Mouse (Mus musculus): ENCODE data around the gene Zan. TPM values are rescaled to one million over a fixed set of nuclear protein-coding genes. Genes with fewer than 3 reads are reported as not detected.
A peak's percentile ranks its signal among the peaks of the same experiment; 100 is the strongest.

Zan gene
- polyA plus RNA-seq, 1 experiment from 2014 or later, result 0.25 TPM

- Histone ChIP-seq H3K9ac (no peak overlapping the region), H3K36me3 (replicated peaks) (no peaks in the 10 kb centered on the region), H3K9me3 (replicated peaks) (no peaks in the 10 kb centered on the region), H3K27ac (replicated peaks) (peak overlapping the region; percentile 66; the same call in 1 of the 2 replicates), H3K4me1 (replicated peaks) (peaks cover 38% of the 10 kb centered on the region), H3K4me2 (peak overlapping the region; percentile 81), H3K27me3 (peaks cover 4% of the 10 kb centered on the region), H3K4me3 (replicated peaks) (no peak overlapping the region)
- ATAC-seq (ENCODE audit: insufficient read depth), result peak; percentile 11; the same call in 1 of the 2 replicates
- 16% methylated on average over 22 of the region's 22 CpGs for WGBS (ENCODE audit: insufficient replicate concordance)
Measured at GRCm38 (mm10) chr5:137339290-137339979, 137.4 kb downstream of the Zan start.

- Histone ChIP-seq H3K4me2 (peak overlapping the region; percentile 81), H3K9me3 (replicated peaks) (no peaks in the 10 kb centered on the region), H3K4me3 (replicated peaks) (peak overlapping the region; percentile 61), H3K27me3 (peaks cover 4% of the 10 kb centered on the region), H3K9ac (peak overlapping the region; percentile 57), H3K36me3 (replicated peaks) (no peaks in the 10 kb centered on the region), H3K4me1 (replicated peaks) (peaks cover 44% of the 10 kb centered on the region), H3K27ac (replicated peaks) (peak overlapping the region; percentile 66)
- WGBS (ENCODE audit: insufficient replicate concordance), result under 1% methylated on average over 11 of the region's 11 CpGs
- ATAC-seq (ENCODE audit: insufficient read depth), result peak; percentile 23; the same call in 1 of the 2 replicates
Measured at GRCm38 (mm10) chr5:137338663-137339289, 138.1 kb downstream of the Zan start.

GRCm38 (mm10) chr5:137338256-137338655 is 138.6 kb downstream of the Zan start:
- peak overlapping the region; percentile 66 for H3K27ac ChIP-seq (replicated peaks)
- 0% methylated on average over 19 of the region's 19 CpGs for WGBS (ENCODE audit: insufficient replicate concordance)
- H3K27me3 ChIP-seq, result peaks cover 4% of the 10 kb centered on the region
- peak overlapping the region; percentile 81 for H3K4me2 ChIP-seq
- H3K4me1 ChIP-seq (replicated peaks), result peaks cover 50% of the 10 kb centered on the region
- peak; percentile 56 for ATAC-seq (ENCODE audit: insufficient read depth)
- H3K9me3 ChIP-seq (replicated peaks), result no peaks in the 10 kb centered on the region
- H3K36me3 ChIP-seq (replicated peaks), result no peaks in the 10 kb centered on the region
- H3K9ac ChIP-seq, result peak overlapping the region; percentile 57
- peak overlapping the region; percentile 61 for H3K4me3 ChIP-seq (replicated peaks)

GRCm38 (mm10) chr5:137337190-137337589 is 139.7 kb downstream of the Zan start:
- Histone ChIP-seq H3K9ac (no peak overlapping the region), H3K4me2 (0 out of 2 replicates have a peak overlapping the region, but pooled peaks have one; percentile 81)
- 66% methylated on average over 8 of the region's 8 CpGs for WGBS (ENCODE audit: insufficient replicate concordance)

GRCm38 (mm10) chr5:137335066-137335465 is 141.8 kb downstream of the Zan start:
- WGBS (ENCODE audit: insufficient replicate concordance), result 73% methylated on average over 6 of the region's 6 CpGs
- Histone ChIP-seq H3K4me3 (replicated peaks) (no peak overlapping the region), H3K9me3 (replicated peaks) (no peaks in the 10 kb centered on the region), H3K36me3 (replicated peaks) (no peaks in the 10 kb centered on the region), H3K9ac (no peak overlapping the region), H3K27ac (replicated peaks) (no peak overlapping the region), H3K4me2 (no peak overlapping the region), H3K27me3 (peaks cover 4% of the 10 kb centered on the region), H3K4me1 (replicated peaks) (peaks cover 52% of the 10 kb centered on the region)
- ATAC-seq (ENCODE audit: insufficient read depth), result no peak

More at GRCm38 (mm10) chr5:137337190-137337589, 139.7 kb downstream of the Zan start:
- peaks cover 53% of the 10 kb centered on the region for H3K4me1 ChIP-seq (replicated peaks)
- H3K27me3 ChIP-seq, result peaks cover 4% of the 10 kb centered on the region
- H3K9me3 ChIP-seq (replicated peaks), result no peaks in the 10 kb centered on the region
- no peaks in the 10 kb centered on the region for H3K36me3 ChIP-seq (replicated peaks)
- H3K27ac ChIP-seq (replicated peaks), result peak overlapping the region; percentile 54; the same call in 1 of the 2 replicates
- ATAC-seq (ENCODE audit: insufficient read depth), result no peak
- H3K4me3 ChIP-seq (replicated peaks), result no peak overlapping the region

GRCm38 (mm10) chr5:137334317-137334716 is 142.5 kb downstream of the Zan start:
- Histone ChIP-seq H3K4me3 (replicated peaks) (peak overlapping the region; percentile 59; the same call in 1 of the 2 replicates), H3K4me1 (replicated peaks) (peaks cover 46% of the 10 kb centered on the region), H3K4me2 (peak overlapping the region; percentile 79), H3K9me3 (replicated peaks) (no peaks in the 10 kb centered on the region), H3K27ac (replicated peaks) (no peak overlapping the region), H3K9ac (no peak overlapping the region), H3K27me3 (peaks cover 4% of the 10 kb centered on the region; the same call in 1 of the 2 replicates), H3K36me3 (replicated peaks) (no peaks in the 10 kb centered on the region)
- ATAC-seq (ENCODE audit: insufficient read depth), result no peak
- WGBS (ENCODE audit: insufficient replicate concordance), result 34% methylated on average over 10 of the region's 10 CpGs

GRCm38 (mm10) chr5:137333512-137334174 is 143.2 kb downstream of the Zan start, which contains the start of gene Slc12a9:
TSS of gene Slc12a9 (minus strand) at chr5:137333597.
- under 1% methylated on average over 44 of the region's 44 CpGs for WGBS (ENCODE audit: insufficient replicate concordance)
- peaks cover 39% of the 10 kb centered on the region for H3K4me1 ChIP-seq (replicated peaks)

GRCm38 (mm10) chr5:137332857-137333511 is 143.9 kb downstream of the Zan start:
- H3K27me3 ChIP-seq, result no peaks in the 10 kb centered on the region
- H3K4me2 ChIP-seq, result peak overlapping the region; percentile 79
- H3K9ac ChIP-seq, result peak overlapping the region; percentile 50
- peaks cover 34% of the 10 kb centered on the region for H3K4me1 ChIP-seq (replicated peaks)
- ATAC-seq (ENCODE audit: insufficient read depth), result no peak
- H3K9me3 ChIP-seq (replicated peaks), result no peaks in the 10 kb centered on the region
- H3K27ac ChIP-seq (replicated peaks), result peak overlapping the region; percentile 42
- no peaks in the 10 kb centered on the region for H3K36me3 ChIP-seq (replicated peaks)
- 13% methylated on average over 15 of the region's 15 CpGs for WGBS (ENCODE audit: insufficient replicate concordance)
- peak overlapping the region; percentile 59 for H3K4me3 ChIP-seq (replicated peaks)

More at GRCm38 (mm10) chr5:137333512-137334174, 143.2 kb downstream of the Zan start, which contains the start of gene Slc12a9:
- Histone ChIP-seq H3K4me2 (peak within 1 kb of the TSS; percentile 79), H3K27me3 (no peaks in the 10 kb centered on the region), H3K9me3 (replicated peaks) (no peaks in the 10 kb centered on the region), H3K36me3 (replicated peaks) (no peaks in the 10 kb centered on the region), H3K9ac (peak within 1 kb of the TSS; percentile 50), H3K27ac (replicated peaks) (peak within 1 kb of the TSS; percentile 42), H3K4me3 (replicated peaks) (peak within 1 kb of the TSS; percentile 59)
- ATAC-seq (ENCODE audit: insufficient read depth), result peak; percentile 76

- Histone ChIP-seq H3K4me1 (replicated peaks) (peaks cover 22% of the 10 kb centered on the region), H3K4me2 (no peak overlapping the region), H3K4me3 (replicated peaks) (no peak overlapping the region), H3K27me3 (no peaks in the 10 kb centered on the region), H3K27ac (replicated peaks) (no peak overlapping the region), H3K9ac (no peak overlapping the region), H3K36me3 (replicated peaks) (no peaks in the 10 kb centered on the region), H3K9me3 (replicated peaks) (no peaks in the 10 kb centered on the region)
- WGBS (ENCODE audit: insufficient replicate concordance), result 58% methylated on average over 7 of the region's 7 CpGs
- ATAC-seq (ENCODE audit: insufficient read depth), result no peak
Measured at GRCm38 (mm10) chr5:137330910-137331309, 146.0 kb downstream of the Zan start.

Measured in liver, embryonic 15.5 days (tissue).